Mouse (Mus musculus) midbrain, embryonic 14.5 days (tissue): ENCODE measurements around the gene Ercc1. TPM values are rescaled to one million over a fixed set of nuclear protein-coding genes. Genes with fewer than 3 reads are reported as not detected.

Experiments
- microRNA counts: library from miRNA; unstranded; fragments of <30 nt; microRNA quantifications from one replicate; lab custom pipeline; 2016
- microRNA-seq: library from miRNA; unstranded; fragments of <30 nt; microRNA quantifications from one replicate; pipeline ENCODE4, GENCODE M21; 2016
- polyA plus RNA-seq: library from polyadenylated mRNA; unstranded; fragments of >200 nt; fragmentation: Nextera tagmentation; extraction: Ambion mirVana; gene quantifications from 2 replicates; pipeline ENCODE4 v1.2.1, GENCODE M21; 2014

Ercc1 gene
- polyA plus RNA-seq, 1 experiment from 2014 or later = 78.9 TPM

MicroRNAs encoded within 50 kb of the gene (microRNA counts, 519-probe panel; counts per million panel counts)
- not detected for microRNA mmu-miR-343 (lab: Ali Mortazavi, UCI)

Small RNAs within 50 kb of the gene (microRNA-seq; reads per million reads assigned to microRNA genes)
- gene Mir343 = not detected

Other genes with a start within 250 kb of the Ercc1 start
- 5.2 and 5.8 TPM in 2 replicates for gene Gm4969, start 226.4 kb upstream of the Ercc1 start, polyA plus RNA-seq
- 11.3 and 13.8 TPM in 2 replicates for gene Fbxo46, start 224.9 kb upstream of the Ercc1 start, polyA plus RNA-seq
- 18.5 and 20.0 TPM in 2 replicates for gene Qpctl, start 195.5 kb upstream of the Ercc1 start, polyA plus RNA-seq
- 112 and 130 TPM in 2 replicates for gene Snrpd2, start 195.1 kb upstream of the Ercc1 start, polyA plus RNA-seq
- gene Gipr, start 178.7 kb upstream of the Ercc1 start, polyA plus RNA-seq = 2.6 and 3.1 TPM in 2 replicates
- 2.6 and 9.3 TPM in 2 replicates for gene Eml2, start 168.4 kb upstream of the Ercc1 start, polyA plus RNA-seq
- gene Gpr4, start 132.2 kb upstream of the Ercc1 start, polyA plus RNA-seq = 1.8 and 2.5 TPM in 2 replicates
- gene Opa3, start 116.4 kb upstream of the Ercc1 start, polyA plus RNA-seq = 33.2 and 35.0 TPM in 2 replicates
- gene Vasp, start 73.0 kb upstream of the Ercc1 start, polyA plus RNA-seq = 28.9 and 29.1 TPM in 2 replicates
- gene Ppm1n, start 64.7 kb upstream of the Ercc1 start, polyA plus RNA-seq = 0.62 and 1.2 TPM in 2 replicates
- gene Rtn2, start 62.2 kb upstream of the Ercc1 start, polyA plus RNA-seq = 100.0 and 101 TPM in 2 replicates
- gene Fosb, start 34.7 kb upstream of the Ercc1 start, polyA plus RNA-seq = not detected in 2 replicates
- gene Cd3eap, start 14.7 kb downstream of the Ercc1 start, polyA plus RNA-seq = 16.4 and 18.9 TPM in 2 replicates
- gene Ppp1r13l, start 15.0 kb downstream of the Ercc1 start, polyA plus RNA-seq = 1.6 and 1.9 TPM in 2 replicates
- 21.6 and 27.9 TPM in 2 replicates for gene Ercc2, start 37.2 kb downstream of the Ercc1 start, polyA plus RNA-seq
- gene Klc3, start 59.3 kb downstream of the Ercc1 start, polyA plus RNA-seq = 0.36 and 0.59 TPM in 2 replicates
- gene Ckm, start 60.0 kb downstream of the Ercc1 start, polyA plus RNA-seq = 0.35 TPM in 1 of 2 replicates, not detected in the other
- gene Mark4, start 114.0 kb downstream of the Ercc1 start, polyA plus RNA-seq = 18.8 and 20.3 TPM in 2 replicates
- gene Exoc3l2, start 118.6 kb downstream of the Ercc1 start, polyA plus RNA-seq = 0.12 and 0.29 TPM in 2 replicates
- 2.5 and 6.1 TPM in 2 replicates for gene Bloc1s3, start 163.6 kb downstream of the Ercc1 start, polyA plus RNA-seq
- 30.1 and 36.6 TPM in 2 replicates for gene Trappc6a, start 163.6 kb downstream of the Ercc1 start, polyA plus RNA-seq
- 0.51 and 0.74 TPM in 2 replicates for gene Nkpd1, start 173.1 kb downstream of the Ercc1 start, polyA plus RNA-seq
- gene Ppp1r37, start 218.3 kb downstream of the Ercc1 start, polyA plus RNA-seq = 9.5 and 31.7 TPM in 2 replicates
- 0.22 and 0.32 TPM in 2 replicates for gene Zfp296, start 232.5 kb downstream of the Ercc1 start, polyA plus RNA-seq
- gene Gemin7, start 232.8 kb downstream of the Ercc1 start, polyA plus RNA-seq = 140 and 154 TPM in 2 replicates